Mouse (Mus musculus): ENCODE results near the gene Trim30a.
"Not testable (repeated sequence)": the region's sequence is repeated elsewhere in the genome, so short reads cannot be mapped to it uniquely, and the experiment has no call there.

The Trim30a gene

DNA sequence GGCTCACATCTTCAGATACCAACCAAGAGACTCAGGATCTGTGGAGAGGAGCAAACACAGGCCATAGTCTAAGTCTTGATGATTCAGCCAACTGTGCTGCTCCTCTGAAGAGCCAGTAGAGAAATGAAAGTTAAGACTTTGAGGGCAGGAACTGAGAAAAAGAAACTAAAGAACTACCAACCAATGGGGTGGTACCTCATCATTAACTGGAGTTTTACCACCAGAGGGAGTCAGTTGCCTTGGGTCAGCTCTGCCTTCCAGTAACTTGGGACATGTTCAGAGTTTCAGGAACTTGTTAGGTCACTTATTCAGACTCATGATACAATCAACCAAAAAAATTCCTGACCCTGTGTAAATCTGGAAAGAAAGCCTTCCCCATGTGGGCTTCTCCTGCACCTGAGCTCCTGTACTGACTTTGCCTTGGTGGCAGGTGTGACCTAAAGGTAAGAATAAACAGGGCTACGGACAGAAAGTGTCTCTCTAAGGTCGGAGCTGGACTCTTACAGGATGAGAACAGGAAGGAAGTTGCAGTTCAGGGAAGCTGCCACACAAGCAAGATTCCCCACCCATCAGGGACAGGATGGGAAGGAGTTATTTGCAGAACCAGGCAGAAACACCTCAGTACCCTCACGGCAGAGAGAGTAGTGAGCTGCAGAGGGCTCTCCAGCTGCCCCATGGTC lies at the start of gene Trim30a:
Gene Trim30a (minus strand): TSS at position 129 of the 680 bp plus-strand sequence.
- peak; percentile 58 for DNase-seq (ENCODE audit: low read depth)

GRCm38 (mm10) chr7:104507421-104508065 lies 42.5 kb upstream of the Trim30a start, which contains the start of gene Trim30d:
TSS of gene Trim30d (minus strand) at chr7:104507849.
- DNase-seq (ENCODE audit: low read depth), result not testable (repeated sequence)

DNA sequence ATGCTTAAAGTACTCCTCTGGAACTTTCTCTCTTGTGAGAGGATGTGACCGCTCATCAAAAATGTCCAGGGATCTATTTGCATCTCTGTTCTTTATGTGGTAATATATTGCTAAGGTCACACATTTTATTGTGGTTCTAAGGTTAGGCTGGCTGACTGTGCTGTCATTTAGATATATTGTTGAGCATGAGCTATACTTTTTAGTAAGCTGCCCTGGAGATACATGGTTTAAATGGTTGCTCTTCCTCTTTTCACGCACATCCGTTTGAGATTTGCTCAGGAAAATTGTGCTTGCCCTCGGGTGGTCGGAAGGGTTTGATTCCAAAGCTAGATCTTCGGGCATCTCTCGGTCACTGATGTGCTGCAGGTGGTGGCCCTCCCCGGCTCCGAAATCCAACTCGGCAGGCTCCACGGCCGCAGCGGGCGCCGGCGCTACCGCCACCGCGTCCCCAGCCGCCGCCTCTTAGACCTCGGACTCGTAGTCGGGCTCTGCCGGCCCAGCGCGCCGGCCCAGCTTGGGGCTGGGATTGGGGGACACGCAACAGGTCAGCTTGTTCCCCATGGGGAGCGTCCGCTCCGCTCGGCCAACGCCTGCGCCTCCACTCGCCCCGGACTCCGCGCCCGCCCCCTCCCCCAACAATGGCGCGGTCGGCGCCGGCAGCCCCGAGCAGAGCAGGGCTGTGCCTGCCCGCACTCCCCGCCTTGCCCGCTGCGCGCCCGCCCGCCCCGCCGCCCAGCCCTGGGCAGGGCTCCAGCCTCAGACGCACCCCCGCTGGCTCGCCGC lies 36.8 kb upstream of the Trim30a start:
- DNase-seq (ENCODE audit: low read depth), result no peak

DNA sequence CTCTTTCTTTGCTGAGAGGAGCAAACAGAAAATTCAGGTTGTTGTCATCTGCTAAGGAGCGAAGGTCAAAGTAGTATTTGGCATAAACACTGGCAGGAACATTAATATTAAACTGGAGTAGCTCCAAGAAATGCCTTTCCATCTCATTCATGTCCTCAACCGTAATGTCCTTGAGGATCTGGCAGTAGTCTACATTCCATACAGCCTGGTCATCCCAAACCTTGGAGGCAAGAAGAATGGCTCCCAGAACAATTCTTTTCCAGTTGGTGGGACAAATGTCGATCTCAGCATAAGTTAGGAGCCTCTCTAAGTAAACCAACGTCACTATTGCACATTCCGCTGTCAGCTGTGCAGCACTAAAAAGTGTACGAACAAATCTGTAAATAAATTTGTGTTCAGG lies 36.2 kb upstream of the Trim30a start:
- DNase-seq (ENCODE audit: low read depth), result not testable (repeated sequence)

GRCm38 (mm10) chr7:104499464-104499863 lies 34.5 kb upstream of the Trim30a start:
- DNase-seq (ENCODE audit: low read depth), result not testable (repeated sequence)

GRCm38 (mm10) chr7:104445961-104446645 lies 18.9 kb downstream of the Trim30a start:
- peak; percentile 72 for DNase-seq (ENCODE audit: low read depth)

GRCm38 (mm10) chr7:104404460-104404950 lies 60.5 kb downstream of the Trim30a start:
- DNase-seq (ENCODE audit: low read depth), result no peak

DNA sequence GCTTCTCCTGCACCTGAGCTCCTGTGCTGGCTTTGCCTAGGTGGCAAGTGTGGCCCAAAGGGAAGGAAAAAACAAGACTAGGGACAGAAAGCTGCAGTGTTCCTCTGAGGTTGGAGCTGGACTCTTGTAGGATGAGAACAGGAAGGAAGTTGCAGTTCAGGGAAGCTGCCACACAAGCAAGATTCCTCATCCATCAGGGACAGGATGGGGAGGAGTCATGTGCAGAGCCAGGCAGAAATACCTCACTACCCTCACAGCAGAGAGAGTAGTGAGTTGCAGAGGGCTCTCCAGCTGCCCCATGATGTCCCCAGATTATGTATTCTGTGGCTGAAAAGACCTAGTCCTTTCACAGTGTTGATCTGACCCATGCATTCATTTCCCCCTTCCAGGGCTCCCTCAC lies 63.9 kb downstream of the Trim30a start:
- DNase-seq (ENCODE audit: low read depth), result no peak

DNA sequence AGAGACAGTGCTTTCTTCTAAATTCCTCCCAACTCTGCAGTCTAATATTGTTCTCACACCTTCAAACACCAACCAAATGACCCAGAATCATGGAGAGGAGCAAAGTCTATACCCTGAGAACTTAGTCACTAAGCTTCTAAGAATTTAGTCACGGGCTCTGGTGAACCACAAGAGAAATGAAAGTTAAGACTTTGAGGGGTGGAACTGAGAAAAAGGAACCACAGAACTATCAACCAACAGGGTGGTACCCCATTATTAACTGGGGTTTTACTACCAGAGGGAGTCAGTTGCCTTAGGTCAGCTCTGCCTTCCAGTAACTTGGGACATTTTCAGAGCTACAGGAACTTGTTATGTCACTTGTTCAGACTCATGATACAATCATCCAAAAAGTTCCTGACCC lies 64.3 kb downstream of the Trim30a start, which contains the start of gene Trim30c:
Gene Trim30c (minus strand): TSS at position 140 of the 400 bp plus-strand sequence.
- DNase-seq (ENCODE audit: low read depth), result no peak

GRCm38 (mm10) chr7:104398492-104398891 lies 66.5 kb downstream of the Trim30a start:
- no peak for DNase-seq (ENCODE audit: low read depth)

- peak; percentile 38 for DNase-seq (ENCODE audit: low read depth)
These were observed 95.1 kb downstream of the Trim30a start, which contains the start of gene Trim30b for GRCm38 (mm10) chr7:104369736-104370414. TSS of gene Trim30b (minus strand) at chr7:104369884.

DNA sequence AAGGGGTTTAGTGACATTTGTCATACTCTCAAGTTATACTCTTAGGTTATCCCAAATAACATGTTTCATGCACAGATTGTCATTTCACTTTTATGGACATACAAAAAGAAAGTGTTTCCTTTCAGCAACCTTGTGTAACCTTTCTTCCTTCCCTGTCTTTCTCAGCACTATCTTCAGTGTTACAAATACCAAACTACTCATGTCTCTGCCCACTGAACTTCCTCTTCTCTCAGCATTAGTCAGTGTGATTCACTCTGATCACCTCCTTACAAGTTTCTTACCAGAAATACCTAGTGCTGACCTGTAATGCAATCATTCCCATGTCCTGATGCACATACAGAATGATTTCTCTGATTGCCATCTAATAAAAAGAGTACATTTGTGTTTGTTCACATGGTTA lies 98.7 kb downstream of the Trim30a start:
- DNase-seq (ENCODE audit: low read depth), result no peak

Data from NIH3T3 (cell line).